Mouse (Mus musculus) kidney, postnatal 10 days (tissue): ENCODE data around the gene Olfr1418.
"Not testable (repeated sequence)": the region's sequence is repeated elsewhere in the genome, so short reads cannot be mapped to it uniquely, and the experiment has no call there.

Experiments
- DNase-seq: peaks from one replicate; pipeline ENCODE4 v3.0.0; 2021; ENCODE audit warnings: mixed read lengths

The Olfr1418 gene

DNA sequence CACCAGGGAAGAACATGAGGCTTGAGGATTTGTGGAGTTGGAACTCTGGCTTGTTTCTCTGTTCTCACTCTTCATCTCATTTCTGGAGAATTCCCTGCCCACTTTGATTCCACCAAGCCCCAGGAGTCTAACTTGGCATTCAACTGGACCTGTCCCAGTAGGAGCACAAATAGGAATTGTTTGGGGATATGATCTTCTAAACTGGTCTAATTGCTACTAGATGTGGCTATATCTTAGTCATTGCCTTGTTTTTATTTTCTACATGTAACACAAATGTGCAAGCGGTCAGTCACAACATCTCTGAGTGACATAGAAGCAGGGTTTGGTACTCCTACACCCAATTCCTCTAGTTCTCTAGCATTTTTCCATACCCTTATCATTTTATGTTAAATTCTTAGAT, at the start of gene Olfr1418:
TSS of gene Olfr1418 (minus strand) at position 101 of the 400 bp plus-strand sequence.
- no peak for DNase-seq

DNA sequence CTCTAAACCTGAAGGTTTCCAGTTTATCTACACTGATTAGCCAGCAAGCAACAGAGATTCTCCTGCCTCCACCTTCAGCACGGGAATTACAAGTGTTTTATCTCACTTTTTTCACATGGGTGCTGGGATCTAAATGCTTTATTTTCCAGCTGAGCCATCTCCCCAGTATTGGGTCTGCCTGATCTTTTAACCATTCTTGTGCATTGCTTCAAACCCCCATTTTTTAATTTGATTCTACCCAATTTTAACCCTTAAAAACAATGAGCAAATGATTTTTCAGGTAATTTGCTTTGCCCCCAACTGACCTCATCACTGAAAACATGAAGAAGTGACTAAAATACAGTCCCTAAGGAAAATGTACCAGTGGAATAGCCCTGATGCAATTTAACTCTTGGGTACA, 25.4 kb upstream of the Olfr1418 start, which contains the start of gene Olfr1420:
TSS of gene Olfr1420 (plus strand) at position 301 of the 400 bp plus-strand sequence.
- DNase-seq, result no peak

- not testable (repeated sequence) for DNase-seq
Measured at GRCm38 (mm10) chr19:11878404-11878803, 17.5 kb upstream of the Olfr1418 start.

DNA sequence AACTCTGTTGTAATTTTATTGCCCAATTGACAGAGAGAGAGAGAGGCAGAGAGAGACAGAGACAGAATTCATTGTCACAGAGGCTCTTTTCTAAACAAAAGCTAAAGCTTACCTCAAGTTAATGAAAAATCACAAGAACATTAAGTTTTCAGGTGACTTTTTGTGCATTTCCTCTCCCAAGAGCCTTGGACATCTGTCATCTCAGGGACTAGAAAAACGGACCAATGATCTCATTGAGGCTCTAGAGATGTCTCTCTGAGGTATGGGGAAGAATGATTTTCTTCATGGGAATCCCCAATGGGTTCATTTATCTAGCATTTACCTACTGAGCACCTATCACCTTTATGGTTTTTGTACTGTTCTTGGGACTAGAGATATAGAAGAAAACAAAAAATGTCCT, 14.1 kb upstream of the Olfr1418 start, which contains the start of gene Olfr1419:
TSS of gene Olfr1419 (minus strand) at position 101 of the 400 bp plus-strand sequence.
- no peak for DNase-seq

- DNase-seq, result no peak
Measured at GRCm38 (mm10) chr19:11867837-11868236, 7.0 kb upstream of the Olfr1418 start.

- DNase-seq, result no peak
Measured at GRCm38 (mm10) chr19:11856506-11856905, 4.4 kb downstream of the Olfr1418 start.

GRCm38 (mm10) chr19:11854821-11855220, 6.0 kb downstream of the Olfr1418 start:
- no peak for DNase-seq

DNA sequence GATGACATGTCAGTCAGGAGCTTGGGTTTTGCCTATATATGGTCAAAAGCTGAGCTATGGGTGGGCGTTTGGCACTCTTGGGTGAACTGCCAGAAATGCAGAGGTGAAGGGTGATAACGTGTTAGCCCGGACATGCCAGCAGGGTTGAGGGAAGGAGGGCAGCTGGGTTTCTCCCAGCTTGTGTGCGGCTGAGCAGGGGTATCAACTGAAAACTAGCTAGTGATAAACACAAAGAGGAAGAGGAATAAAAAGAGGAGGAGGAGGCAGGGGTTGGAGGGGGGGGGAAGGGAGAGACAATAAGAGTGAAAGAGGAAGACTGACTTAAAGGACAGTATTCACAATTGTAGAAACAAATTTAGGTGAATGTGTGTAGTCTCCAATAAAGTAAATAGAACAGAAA, 8.2 kb downstream of the Olfr1418 start:
- no peak for DNase-seq

DNA sequence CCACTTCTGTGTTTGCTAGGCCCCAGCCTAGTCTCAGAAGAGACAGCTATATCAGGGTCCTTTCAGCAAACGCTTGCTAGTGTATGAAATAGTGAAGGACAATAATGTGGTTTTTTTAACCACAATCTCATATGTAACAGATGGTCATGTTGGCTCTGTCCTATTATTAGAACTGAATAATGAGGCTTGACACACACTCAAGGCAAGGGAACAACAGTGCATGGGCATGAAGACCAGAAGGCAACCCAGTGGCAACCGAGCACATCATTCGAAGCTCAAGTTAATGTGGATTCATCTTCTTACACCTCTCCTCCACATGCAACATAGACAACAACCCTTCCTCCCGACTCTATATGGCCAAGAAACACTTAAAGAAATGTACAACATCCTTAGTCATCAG, 14.5 kb downstream of the Olfr1418 start:
- DNase-seq, result no peak

- DNase-seq, result no peak
Measured at GRCm38 (mm10) chr19:11839119-11839518, 21.7 kb downstream of the Olfr1418 start, which contains the start of gene Olfr1417. Olfr1417 (minus strand) TSS chr19:11839219.

DNA sequence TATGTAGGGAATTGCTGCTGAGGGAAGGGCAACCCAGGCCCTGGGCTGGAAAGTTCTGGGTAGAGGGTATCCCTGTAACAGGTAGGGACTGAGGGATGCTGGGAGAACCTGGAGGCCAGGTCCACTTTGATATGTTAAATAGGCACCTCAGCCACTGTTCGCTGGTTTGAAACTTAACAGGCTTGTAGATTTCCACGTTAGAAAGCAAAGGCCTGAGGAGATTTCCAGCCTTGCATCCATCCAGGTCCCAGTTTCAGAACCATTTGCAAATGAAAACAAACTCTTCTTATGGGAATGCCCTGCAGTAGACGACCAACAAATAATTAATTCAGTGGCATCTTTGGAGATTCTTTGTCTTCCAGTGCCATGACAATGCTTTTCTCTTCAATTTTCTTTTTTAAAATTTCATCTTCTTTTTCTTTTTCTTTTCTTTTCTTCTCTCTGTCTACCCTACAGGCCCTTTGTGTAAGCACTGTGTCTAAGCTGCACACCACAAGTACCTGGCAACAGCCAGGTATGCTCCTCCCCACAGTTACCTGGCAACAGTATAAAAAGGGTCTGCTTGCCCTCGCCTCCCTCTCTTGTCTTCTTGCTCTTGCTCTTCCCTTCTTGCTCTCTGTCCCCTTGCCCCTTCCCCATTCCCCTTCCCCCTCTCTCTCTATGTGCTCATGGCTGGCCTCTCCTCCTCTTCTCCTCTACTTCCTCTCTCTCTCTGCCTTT, 37.4 kb downstream of the Olfr1418 start:
- no peak for DNase-seq

DNA sequence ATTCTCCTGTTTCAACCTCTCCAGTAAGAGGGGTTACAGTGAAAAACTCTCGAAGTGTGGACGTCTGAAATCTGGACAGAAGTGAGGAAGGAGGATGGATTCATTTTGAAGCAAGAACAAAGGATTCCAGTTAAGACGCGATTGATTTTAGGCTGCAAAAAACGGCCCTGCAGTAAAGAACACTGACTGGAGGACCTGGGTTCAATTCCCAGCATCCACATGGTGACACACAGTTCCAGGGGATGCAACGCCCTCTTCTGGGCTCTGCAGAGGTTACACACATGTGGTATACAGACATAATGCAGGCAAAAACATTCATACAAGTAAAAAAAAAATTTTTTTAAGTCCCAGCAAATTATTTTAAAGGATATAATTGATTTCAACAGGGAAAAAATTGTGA, 40.7 kb downstream of the Olfr1418 start:
- peak; percentile 27 for DNase-seq

GRCm38 (mm10) chr19:11819800-11820199, 41.1 kb downstream of the Olfr1418 start:
- DNase-seq, result peak; percentile 95

DNA sequence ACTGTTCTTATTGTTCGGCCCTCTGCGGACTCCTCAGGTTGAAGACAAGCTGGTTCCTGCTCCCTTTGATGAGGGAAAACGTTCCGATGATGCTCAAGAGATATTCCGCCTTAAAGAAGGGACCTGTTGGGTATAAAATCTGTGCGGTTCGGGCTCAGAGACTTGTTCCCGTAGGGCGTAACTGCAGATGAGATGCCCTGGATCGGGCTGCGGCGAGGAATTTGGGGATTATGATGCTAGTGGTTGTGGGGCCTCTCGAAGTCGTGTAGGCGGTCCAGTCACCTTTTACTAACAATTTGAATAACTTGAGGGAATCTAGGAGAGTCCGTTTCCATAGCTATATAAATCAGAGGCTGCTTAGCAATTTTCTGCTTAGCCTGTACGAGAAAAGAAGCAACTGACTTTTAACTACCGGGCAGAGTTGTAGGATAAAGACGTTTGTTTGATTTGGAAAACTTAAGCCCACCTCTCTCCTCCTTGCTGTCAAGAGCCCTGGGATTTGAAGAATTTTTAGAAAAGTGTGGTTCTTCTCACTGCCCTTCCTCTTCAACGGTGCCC, 41.6 kb downstream of the Olfr1418 start, which contains the start of gene Stx3:
TSS of gene Stx3 (minus strand) at position 261 of the 558 bp plus-strand sequence.
- no peak for DNase-seq

GRCm38 (mm10) chr19:11818199-11819142, 42.4 kb downstream of the Olfr1418 start:
- DNase-seq, result peak; percentile 84

DNA sequence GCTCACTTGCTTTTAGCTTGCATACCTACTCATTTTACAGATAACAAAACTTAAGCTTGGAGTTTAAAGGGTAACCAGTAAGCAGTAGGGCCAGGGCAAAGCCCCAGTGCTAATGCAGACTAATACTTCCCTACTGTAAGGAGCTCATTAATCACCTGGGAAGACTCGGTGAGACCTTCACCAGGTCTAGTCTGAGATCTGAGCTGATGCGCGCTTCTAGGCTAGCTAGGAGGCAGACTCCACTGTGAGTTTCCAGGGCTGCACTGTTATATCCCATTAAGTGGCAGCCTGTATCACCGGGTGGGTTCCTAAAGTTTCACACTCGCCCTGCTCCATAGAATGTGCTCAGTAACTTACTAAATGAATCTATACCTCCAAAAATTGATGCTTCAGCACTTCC, 43.3 kb downstream of the Olfr1418 start:
- DNase-seq, result no peak

GRCm38 (mm10) chr19:11816706-11817105, 44.2 kb downstream of the Olfr1418 start:
- no peak for DNase-seq

DNA sequence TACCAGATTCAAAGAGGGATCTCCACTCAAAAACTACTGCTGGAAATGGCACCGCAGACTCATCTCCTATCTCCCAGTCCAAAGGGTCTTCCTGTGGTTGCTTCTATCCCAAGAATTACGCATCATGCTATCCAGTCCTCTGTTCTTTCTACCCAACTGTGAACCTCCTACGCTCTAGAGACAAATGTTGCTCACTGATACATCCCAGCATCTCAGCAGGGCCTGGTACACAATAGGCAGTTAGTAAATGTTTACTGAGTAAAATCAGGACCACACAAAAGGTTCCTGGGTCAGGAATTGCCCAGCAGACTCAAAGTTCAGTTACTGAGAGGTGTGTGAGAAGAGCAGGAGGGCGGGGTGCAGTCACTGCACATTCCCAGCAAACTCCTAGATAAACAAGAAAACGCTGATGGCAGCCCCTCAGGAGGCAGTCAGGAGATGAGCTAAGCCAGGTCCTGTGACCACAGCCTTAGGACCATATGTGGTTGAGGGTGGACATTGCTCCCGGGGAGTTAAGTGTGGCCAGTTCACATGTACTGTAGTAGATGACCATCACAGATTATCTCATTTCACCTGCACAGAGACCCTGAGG, 46.0 kb downstream of the Olfr1418 start:
- peak; percentile 62 for DNase-seq

DNA sequence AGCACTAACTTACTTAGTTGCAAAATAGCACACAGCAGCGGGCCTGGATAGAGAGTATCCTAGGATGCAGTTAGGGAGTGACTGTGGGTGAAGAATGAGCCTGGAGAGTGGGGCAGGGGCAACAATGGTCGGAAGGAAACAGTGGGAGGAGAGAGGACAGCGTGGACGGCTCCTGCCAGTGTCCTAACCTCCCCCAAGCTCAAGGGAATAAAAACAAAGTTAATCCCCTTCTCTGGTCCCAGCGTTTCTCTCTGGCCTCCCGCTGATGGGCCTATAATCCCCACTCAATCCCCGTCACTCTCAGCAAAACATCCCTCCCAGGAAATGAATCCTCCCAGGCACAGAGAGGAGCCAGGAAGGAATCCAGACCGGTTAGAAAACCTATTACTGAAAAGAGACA, 47.2 kb downstream of the Olfr1418 start:
- DNase-seq, result peak; percentile 49

GRCm38 (mm10) chr19:11813136-11813535, 47.7 kb downstream of the Olfr1418 start:
- DNase-seq, result no peak

GRCm38 (mm10) chr19:11811688-11812365, 49.0 kb downstream of the Olfr1418 start:
- DNase-seq, result peak; percentile 59

DNA sequence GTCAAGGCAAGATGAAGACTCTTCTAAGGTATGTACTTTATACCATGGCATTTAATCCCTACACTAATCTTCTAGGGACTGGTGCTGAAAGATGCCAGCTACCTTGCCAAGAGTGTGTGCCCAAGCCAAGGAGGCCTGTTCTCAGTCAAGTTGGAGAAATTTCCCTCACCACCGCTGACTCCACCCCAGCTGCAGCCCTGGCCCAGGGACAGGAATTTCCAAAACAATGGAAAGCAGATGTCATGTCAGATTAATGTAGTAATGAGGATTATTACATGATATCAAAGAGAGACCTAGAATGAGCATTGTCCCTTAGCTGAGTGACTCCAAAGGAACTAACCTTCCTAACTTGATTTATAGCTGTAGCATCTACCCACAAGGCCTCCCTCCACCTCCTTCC, 50.0 kb downstream of the Olfr1418 start:
- peak; percentile 53 for DNase-seq
